Mouse (Mus musculus) adrenal gland, adult 2 months (tissue): Measurements from ENCODE around the gene Sox5. TPM values are rescaled to one million over a fixed set of nuclear protein-coding genes. Genes with fewer than 3 reads are reported as not detected.

ENCODE experiments used
- DNase-seq: peaks from one replicate; pipeline ENCODE4 v3.0.0; 2021
- polyA plus RNA-seq: library from polyadenylated mRNA; depleted of rRNA; stranded (reverse); fragments of >200 nt; gene quantifications from 2 replicates; pipeline ENCODE4 v1.2.3, GENCODE M21; 2012
- total RNA-seq, 2 experiments: library from RNA; stranded (reverse); gene quantifications; 2 replicates each; pipeline ENCODE4 v1.2.3; 2021

Sox5 gene
- total and polyA plus RNA-seq, 3 experiments, result 4.2 to 17.4 (median 17.1) TPM

GRCm38 (mm10) chr6:144584074-144584840 lies 197.5 kb downstream of the Sox5 start:
- no peak for DNase-seq

DNA sequence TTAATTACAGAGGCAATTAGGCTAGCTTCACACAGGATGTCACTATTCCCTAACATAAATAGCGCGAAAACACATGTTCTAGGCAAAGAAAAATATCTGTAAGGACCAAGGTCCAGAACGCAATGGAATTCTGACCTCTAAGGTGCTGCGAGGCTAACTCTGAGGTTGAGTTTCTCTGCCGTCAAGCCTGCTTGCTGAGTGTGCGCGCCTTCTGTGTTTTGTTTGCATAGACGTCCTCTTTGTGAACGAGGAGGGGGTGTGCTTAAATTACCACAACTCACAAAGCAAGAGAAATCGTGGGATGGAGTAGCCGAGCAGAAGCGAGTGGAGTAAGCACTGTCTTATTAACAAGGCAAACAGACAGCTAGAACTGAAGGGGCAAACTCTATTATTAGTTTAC lies 202.5 kb downstream of the Sox5 start:
- DNase-seq, result no peak

GRCm38 (mm10) chr6:144570850-144571249 lies 210.9 kb downstream of the Sox5 start:
- no peak for DNase-seq

GRCm38 (mm10) chr6:144565827-144566226 lies 215.9 kb downstream of the Sox5 start:
- no peak for DNase-seq

GRCm38 (mm10) chr6:144561718-144562117 lies 220.1 kb downstream of the Sox5 start:
- DNase-seq, result no peak

GRCm38 (mm10) chr6:144560211-144560610 lies 221.6 kb downstream of the Sox5 start:
- DNase-seq, result no peak

DNA sequence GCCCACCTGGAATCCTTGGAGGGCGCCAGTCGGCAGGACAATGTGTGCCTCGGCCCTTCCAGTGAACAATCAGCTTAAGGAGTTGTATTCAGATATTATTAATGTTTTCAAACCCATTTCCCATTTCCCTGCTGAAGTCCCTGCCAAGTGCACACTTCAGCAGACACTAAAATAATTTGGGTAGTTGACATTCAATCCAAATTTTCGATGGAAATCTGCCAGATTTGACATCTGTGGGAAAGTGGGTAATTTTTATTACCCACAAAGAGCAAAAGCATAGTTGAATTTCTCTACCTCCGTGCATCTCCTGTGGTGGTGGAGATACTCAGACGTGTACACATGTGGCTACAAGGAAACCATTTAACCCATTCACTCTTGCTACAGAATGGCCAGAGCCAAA lies 228.3 kb downstream of the Sox5 start:
- no peak for DNase-seq

DNA sequence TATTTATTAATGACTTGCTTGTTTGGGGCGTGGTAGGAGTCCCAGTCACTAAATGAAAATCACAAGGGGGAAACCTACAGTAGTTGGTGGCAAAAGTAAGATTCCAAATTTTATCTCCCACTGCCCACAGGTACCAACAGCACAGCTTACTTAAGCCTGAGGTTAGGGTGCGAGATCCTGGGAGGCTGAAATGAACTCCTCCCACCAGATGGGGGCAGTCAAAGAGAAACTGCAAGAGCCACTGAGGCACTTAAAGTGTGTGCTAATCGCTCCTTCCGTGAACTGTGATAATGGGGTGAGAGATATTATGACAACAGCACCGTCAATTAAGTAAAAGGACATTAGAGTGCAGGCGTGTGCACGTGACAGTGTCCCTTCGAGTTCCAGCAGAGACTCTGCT lies 232.8 kb downstream of the Sox5 start:
- DNase-seq, result no peak

DNA sequence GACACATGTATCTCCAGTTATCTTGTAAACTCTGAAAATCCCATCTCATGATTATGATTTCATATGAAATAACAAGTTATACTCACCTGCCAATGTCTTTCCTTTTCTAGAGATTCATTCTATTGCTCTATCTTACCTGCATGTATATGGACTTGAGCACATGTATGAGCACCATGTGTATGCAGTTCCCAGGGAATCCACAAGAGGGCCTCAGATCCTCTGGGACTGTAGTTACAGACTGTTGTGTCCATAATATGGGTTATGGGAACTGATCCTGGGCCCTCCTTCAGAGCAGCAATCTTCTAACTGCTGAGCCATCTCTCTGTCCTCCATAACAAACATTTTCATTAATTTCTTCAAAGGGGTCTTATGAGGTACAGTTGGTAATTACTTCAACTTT lies 234.6 kb downstream of the Sox5 start:
- DNase-seq, result no peak

GRCm38 (mm10) chr6:144545549-144545948 lies 236.2 kb downstream of the Sox5 start:
- no peak for DNase-seq

DNA sequence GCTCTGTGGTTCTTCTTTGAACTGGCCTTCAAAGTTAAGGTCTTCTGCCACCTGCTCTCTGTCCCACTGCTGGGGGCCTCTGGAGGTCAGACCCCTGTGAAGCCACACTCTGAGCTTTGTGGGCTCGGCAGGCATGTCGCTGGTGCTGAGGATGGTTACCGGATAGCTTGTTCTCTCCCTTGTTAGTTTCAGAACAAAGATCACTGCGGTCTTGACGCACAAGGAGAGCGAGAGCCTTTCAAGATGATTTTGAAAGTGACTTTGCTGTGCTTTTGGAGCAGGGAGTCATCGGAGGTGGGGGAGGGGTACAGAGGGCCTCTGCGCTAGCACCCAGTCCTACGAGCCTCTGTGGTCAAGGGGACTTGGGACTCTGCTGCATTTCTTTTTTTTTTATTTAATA lies 240.5 kb downstream of the Sox5 start:
- DNase-seq, result peak; percentile 5

GRCm38 (mm10) chr6:144539439-144540192 lies 242.2 kb downstream of the Sox5 start:
- no peak for DNase-seq

- DNase-seq, result no peak
Observed at GRCm38 (mm10) chr6:144523479-144523878, 258.3 kb downstream of the Sox5 start.

DNA sequence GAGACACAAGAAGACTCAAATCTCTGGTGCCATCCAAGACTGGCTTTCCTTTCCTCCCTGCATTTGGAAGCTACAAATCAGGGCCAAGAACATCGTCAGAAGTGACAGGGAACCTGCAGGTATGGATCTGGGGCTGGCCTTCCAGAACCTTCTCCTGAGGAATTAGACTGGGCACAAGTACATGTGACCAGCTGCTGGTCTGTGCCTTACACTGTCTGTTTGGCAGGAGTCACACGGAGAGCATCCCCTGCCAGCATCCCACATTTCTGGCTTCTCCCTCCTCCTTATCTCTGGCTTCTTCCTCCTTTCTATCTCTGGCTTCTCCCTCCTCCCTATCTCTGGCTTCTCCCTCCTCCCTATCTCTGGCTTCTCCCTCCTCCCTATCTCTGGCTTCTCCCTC lies 263.0 kb downstream of the Sox5 start:
- DNase-seq, result no peak

- DNase-seq, result no peak
Observed at GRCm38 (mm10) chr6:144515905-144516304, 265.9 kb downstream of the Sox5 start.

DNA sequence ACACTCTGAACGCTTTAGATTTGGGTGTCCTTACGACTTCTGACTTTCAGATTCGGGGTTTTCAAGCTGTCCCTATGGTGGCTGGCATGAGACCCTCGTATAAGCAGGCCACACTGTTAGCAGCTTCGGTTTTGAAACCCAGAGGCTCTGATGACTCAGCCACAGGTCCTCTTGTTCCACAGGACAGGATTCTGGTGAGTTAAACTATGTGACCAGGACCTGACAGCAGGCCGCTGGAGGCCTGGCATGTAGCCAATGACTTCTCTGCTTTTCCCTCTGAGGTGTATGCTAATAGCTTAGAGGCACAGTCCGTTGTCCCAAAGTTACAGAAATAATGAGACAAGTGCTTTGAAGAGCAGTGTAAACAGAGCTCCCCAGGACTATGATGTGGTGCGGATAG lies 268.0 kb downstream of the Sox5 start:
- DNase-seq, result peak; percentile 49

DNA sequence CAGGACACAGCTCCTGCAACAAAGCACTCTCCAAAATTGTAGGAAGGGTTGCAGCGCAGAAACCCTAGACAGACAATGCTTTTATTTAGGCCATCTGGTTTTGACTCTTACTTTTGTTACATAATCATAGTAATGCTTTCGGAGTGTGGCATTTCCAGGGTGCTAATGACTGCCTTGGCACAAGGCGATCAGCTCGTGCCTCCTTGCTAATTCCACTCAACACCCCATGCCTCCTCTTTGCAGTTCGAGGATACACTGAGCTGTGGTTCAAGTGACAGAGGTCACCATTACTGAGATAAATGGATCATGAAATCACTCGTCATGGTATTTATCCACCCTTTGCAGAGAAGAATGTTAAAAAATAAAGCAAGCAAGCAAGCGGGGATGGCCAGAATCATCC lies 269.9 kb downstream of the Sox5 start:
- no peak for DNase-seq

DNA sequence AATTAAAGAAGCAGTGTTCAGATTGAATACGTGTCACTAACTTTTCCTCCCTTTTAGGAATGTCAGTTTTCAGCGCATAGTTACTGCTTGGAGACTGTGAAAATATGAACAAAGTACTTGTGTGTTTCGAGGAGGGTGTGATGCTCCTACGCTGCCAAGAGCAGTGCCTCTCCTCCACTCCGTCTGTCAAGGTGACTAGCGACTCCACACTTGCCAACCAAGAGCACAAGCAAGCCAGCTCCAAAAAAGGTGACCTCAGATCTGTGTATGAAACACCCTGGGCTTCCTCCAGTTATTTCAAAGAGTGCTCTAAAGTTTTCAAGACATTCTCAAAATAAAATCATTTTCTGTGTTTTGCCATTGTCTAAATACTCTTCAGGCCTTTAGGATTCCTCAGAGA lies 271.6 kb downstream of the Sox5 start:
- no peak for DNase-seq

- DNase-seq, result no peak
Observed at GRCm38 (mm10) chr6:144504197-144504551, 277.6 kb downstream of the Sox5 start.

DNA sequence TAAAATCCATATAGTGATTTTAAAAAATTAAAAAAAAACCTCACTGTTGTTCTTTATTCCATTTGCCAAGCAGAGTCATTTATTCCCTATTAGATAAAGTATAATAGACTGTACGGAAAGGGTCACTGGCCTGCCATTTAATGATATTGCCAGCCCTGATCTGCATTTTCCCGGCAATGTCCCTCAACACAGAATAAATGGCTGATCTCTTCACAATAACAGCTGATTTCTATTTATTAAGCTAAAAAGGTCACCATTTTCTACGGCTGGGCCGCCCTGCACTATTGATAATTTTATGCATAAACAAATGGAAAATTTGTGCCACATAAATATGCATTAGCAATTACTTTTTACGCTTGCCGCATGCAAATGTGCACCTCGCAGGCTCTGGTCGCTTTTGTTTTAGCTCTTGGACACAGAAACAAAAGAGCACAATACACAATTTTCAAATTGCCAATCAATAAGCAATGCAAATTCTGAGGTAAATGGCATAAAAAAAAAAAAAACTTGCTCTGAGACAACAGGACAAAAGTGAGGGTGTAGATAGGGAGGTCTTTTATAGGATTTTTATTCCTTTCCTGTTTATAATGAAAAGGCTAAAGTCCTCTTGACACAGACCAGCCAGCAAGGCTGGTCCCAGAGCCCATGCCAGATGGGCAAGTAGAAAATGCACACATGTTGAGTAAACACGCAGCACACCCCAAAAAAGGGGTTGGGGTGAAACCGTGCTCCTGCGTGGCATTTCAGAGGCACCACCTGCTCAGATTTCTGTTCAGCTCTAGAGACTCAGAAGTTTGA lies 278.2 kb downstream of the Sox5 start:
- DNase-seq, result no peak

DNA sequence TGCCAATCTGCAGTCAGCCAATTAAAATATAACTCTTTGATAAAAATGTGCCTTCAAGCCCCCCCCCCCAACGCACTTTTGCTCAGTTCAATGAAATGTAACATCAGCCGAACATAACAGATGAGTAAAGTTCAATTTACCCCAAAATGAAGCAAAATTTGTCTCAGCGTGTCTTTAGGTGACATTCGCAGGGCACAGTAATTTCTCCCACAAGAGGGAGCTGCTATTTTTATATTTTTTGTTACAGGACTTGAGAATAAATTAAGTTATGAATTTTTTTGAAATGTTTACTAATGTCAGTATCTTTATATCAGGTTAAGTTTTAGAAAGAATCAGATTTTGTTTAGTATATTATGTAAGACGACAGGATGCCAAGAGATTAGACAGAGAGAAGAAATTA lies 280.3 kb downstream of the Sox5 start:
- DNase-seq, result no peak

DNA sequence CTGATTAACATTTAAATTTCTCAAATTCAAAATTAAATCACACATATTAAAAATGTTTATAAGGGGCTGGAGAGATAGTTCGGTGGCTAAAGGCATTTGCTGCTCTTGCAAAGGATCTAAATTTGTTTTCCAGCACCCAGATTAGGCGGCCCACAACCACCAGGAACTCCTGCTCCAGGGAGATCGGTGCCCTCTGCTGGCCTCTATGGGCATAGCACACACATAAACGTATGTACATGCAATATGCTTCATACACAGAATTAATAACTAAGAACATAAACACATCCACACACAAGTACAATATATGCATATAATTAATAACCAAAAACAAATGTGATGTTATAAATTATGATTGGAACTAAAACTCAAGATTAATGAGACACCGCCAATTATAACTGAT lies 283.6 kb downstream of the Sox5 start:
- no peak for DNase-seq
